Comparison of ENCODE assay signal across 8 mouse cellular contexts in the genomic region with DNA sequence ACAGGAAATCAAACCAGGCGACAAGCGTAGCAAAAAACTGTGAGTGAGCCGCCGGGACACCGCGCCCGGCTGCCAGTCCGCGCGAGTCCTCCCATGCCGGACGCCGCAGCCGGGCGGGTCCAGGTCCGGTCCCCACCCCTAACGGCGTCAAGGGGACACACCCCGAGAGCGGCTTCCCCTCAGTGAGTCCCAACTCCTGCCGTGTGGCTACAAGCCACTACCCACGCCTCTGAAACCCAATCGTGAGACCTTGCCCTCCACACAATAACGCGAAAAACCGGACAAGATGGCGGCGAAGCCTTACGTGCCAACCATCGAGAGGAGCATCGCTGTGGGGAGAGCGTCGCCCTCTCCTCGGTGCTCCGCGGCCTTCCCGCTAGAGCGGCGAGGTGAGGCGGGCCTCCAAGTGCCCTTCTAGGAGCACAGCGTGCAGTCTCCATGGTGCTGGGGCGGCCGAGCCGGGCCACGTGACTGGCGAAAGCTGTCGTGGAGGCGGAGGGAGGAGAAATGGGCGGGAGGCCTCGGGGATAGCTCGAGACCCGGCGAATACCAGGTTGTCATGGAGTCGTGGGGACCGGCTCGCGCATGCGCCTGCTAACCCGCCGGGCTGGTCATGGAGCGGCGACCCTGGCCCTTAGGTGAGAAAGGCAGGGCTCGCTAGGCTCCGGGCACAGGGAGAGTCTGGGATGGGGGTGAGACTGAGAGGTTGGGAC. TPM values are rescaled to one million over a fixed set of nuclear protein-coding genes. Genes with fewer than 3 reads are reported as not detected.
DNase-seq lines count a peak whose midpoint lies in the region; ATAC-seq and TF ChIP-seq lines count a peak whose summit lies in the region.

TSS of gene Cipc (plus strand) at position 182 of the 713 bp plus-strand sequence.

- TF ChIP-seq CTCF in cortical plate, adult 2 months (IDR thresholded peaks at IDR 0.05; ENCODE audit: extremely low read depth, insufficient read depth, low read length), result no peak

- peak within 1 kb of the TSS; percentile 92 for H3K4me3 ChIP-seq in cortical plate, adult 2 months (ENCODE audit: insufficient read depth, low read length)
- peak within 1 kb of the TSS; percentile 98 for H3K4me3 ChIP-seq in megakaryocyte, embryonic 14.5 days (replicated peaks)

- peak; percentile 97 to 99 for DNase-seq in gastrocnemius, adult 8-10 months (ENCODE audit: low spot score in 2 of 2)
- DNase-seq in hindlimb bud, embryonic 11.5 days (ENCODE audit: extremely low spot score, low read depth, low spot score), result peak; percentile 81
- peak; percentile 90 to 99 for DNase-seq in left cerebral cortex, adult 8-10 months (ENCODE audit: low spot score in 2 of 2)
- DNase-seq in right cerebral cortex, postnatal 10 days (ENCODE audit: low spot score in 2 of 2), result peak; percentile 99 to 100
- peak; percentile 89 for DNase-seq in urinary bladder, postnatal 25 days (ENCODE audit: low spot score)

- no peaks in the 10 kb centered on the region for H3K27me3 ChIP-seq in megakaryocyte, embryonic 14.5 days (replicated peaks)

- peak; percentile 77 for ATAC-seq in activated CD4-positive, CD25-positive, alpha-beta regulatory T cell, adult 4 months

- TF ChIP-seq POLR2A in cortical plate, adult 2 months (IDR thresholded peaks at IDR 0.05; ENCODE audit: extremely low read depth, insufficient read depth, low read length), result peak; percentile 84

- peaks cover 12% of the 10 kb centered on the region for H3K4me1 ChIP-seq in cortical plate, adult 2 months (ENCODE audit: control insufficient read depth, insufficient read depth, low read length)
- peaks cover 71% of the 10 kb centered on the region for H3K4me1 ChIP-seq in megakaryocyte, embryonic 14.5 days

- peak within 1 kb of the TSS; percentile 75 for H3K27ac ChIP-seq in cortical plate, adult 2 months (ENCODE audit: insufficient read depth, low read length)

- peaks cover 14% of the 10 kb centered on the region for H3K36me3 ChIP-seq in megakaryocyte, embryonic 14.5 days (replicated peaks; ENCODE audit: low read length)

- H3K9me3 ChIP-seq in megakaryocyte, embryonic 14.5 days, result no peaks in the 10 kb centered on the region

RNA-seq across cellular contexts. Expression of gene Cipc, which starts in this region (rescaled TPM):
- 10 to 100 TPM; 19.8 to 20.1 TPM for polyA plus RNA-seq in activated CD4-positive, CD25-positive, alpha-beta regulatory T cell, adult 4 months (2017; shearing (Covaris generic))
- polyA plus RNA-seq in cortical plate, adult 2 months (2012; rRNA removed), result 83.7 and 84.4 TPM in 2 replicates
- total RNA-seq in gastrocnemius, adult 8-10 months (2022), result 10 to 100 TPM; 34.5 to 38.7 (median 37.1) TPM
- 100 to 1,000 TPM in 1 of 4 experiments, 10 to 100 TPM in 3; 95.7 to 109 (median 99.4) TPM for total RNA-seq in left cerebral cortex, adult 8-10 months (2022)
- 4.8 and 6.4 TPM in 2 replicates for polyA plus RNA-seq in megakaryocyte, embryonic 14.5 days (2012; ENCODE audit: insufficient read depth, low replicate concordance)

Comparison
In these comparisons a context has a peak if more than half of its experiments do, and no peak if none do; other contexts are left out.
1. Peak in every context shown above with its lines: DNase-seq, ATAC-seq, H3K4me3 ChIP-seq and H3K27ac ChIP-seq.